Mouse (Mus musculus): ENCODE results near the gene Slc7a5. TPM values are rescaled to one million over a fixed set of nuclear protein-coding genes. Genes with fewer than 3 reads are reported as not detected.

Slc7a5 gene
- polyA plus RNA-seq, 1 experiment from 2014 or later, result 15.1 TPM

- Histone ChIP-seq H3K4me3 (ENCODE audit: low read length) (no peak overlapping the region), H3K9me3 (ENCODE audit: low read length) (no peaks in the 10 kb centered on the region), H3K4me1 (ENCODE audit: insufficient read depth, low read length) (peaks cover 4% of the 10 kb centered on the region; the same call in 1 of the 2 replicates), H3K4me2 (replicated peaks; ENCODE audit: low read depth, low read length) (no peak overlapping the region), H3K9ac (replicated peaks; ENCODE audit: low read length) (no peak overlapping the region), H3K27me3 (ENCODE audit: insufficient read depth, low read length) (no peaks in the 10 kb centered on the region), H3K27ac (ENCODE audit: low read length) (no peak overlapping the region), H3K36me3 (ENCODE audit: insufficient read depth, low read length) (no peaks in the 10 kb centered on the region)
- 45% methylated on average over 8 of the region's 8 CpGs for WGBS
- ATAC-seq (ENCODE audit: low FRiP score, low TSS enrichment), result peak; percentile 55; the same call in 1 of the 2 replicates
Measured at GRCm38 (mm10) chr8:121927316-121927715, 19.8 kb upstream of the Slc7a5 start.

GRCm38 (mm10) chr8:121926266-121926665 is 18.8 kb upstream of the Slc7a5 start:
- H3K9me3 ChIP-seq (ENCODE audit: low read length), result no peaks in the 10 kb centered on the region
- H3K36me3 ChIP-seq (ENCODE audit: insufficient read depth, low read length), result no peaks in the 10 kb centered on the region
- H3K27me3 ChIP-seq (ENCODE audit: insufficient read depth, low read length), result no peaks in the 10 kb centered on the region
- H3K9ac ChIP-seq (replicated peaks; ENCODE audit: low read length), result no peak overlapping the region
- WGBS, result 63% methylated on average over 8 of the region's 8 CpGs
- H3K4me2 ChIP-seq (replicated peaks; ENCODE audit: low read depth, low read length), result no peak overlapping the region
- H3K27ac ChIP-seq (ENCODE audit: low read length), result no peak overlapping the region
- ATAC-seq (ENCODE audit: low FRiP score, low TSS enrichment), result no peak
- peaks cover 14% of the 10 kb centered on the region for H3K4me1 ChIP-seq (ENCODE audit: insufficient read depth, low read length)
- H3K4me3 ChIP-seq (ENCODE audit: low read length), result no peak overlapping the region

- no peaks in the 10 kb centered on the region for H3K9me3 ChIP-seq (ENCODE audit: low read length)
- no peaks in the 10 kb centered on the region for H3K36me3 ChIP-seq (ENCODE audit: insufficient read depth, low read length)
- ATAC-seq (ENCODE audit: low FRiP score, low TSS enrichment), result no peak; the same call in 1 of the 2 replicates
- H3K9ac ChIP-seq (replicated peaks; ENCODE audit: low read length), result no peak overlapping the region
- no peak overlapping the region for H3K4me3 ChIP-seq (ENCODE audit: low read length)
- H3K27ac ChIP-seq (ENCODE audit: low read length), result no peak overlapping the region
- 30% methylated on average over 10 of the region's 10 CpGs for WGBS
- H3K4me2 ChIP-seq (replicated peaks; ENCODE audit: low read depth, low read length), result no peak overlapping the region
- peaks cover 17% of the 10 kb centered on the region for H3K4me1 ChIP-seq (ENCODE audit: insufficient read depth, low read length)
- no peaks in the 10 kb centered on the region for H3K27me3 ChIP-seq (ENCODE audit: insufficient read depth, low read length)
Measured at GRCm38 (mm10) chr8:121925624-121926023, 18.1 kb upstream of the Slc7a5 start.

- Histone ChIP-seq H3K9me3 (ENCODE audit: low read length) (no peaks in the 10 kb centered on the region), H3K4me3 (ENCODE audit: low read length) (no peak overlapping the region), H3K4me1 (ENCODE audit: insufficient read depth, low read length) (peaks cover 21% of the 10 kb centered on the region), H3K9ac (replicated peaks; ENCODE audit: low read length) (no peak overlapping the region), H3K27me3 (ENCODE audit: insufficient read depth, low read length) (no peaks in the 10 kb centered on the region), H3K4me2 (replicated peaks; ENCODE audit: low read depth, low read length) (no peak overlapping the region), H3K27ac (ENCODE audit: low read length) (no peak overlapping the region), H3K36me3 (ENCODE audit: insufficient read depth, low read length) (no peaks in the 10 kb centered on the region)
- 81% methylated on average over 5 of the region's 5 CpGs for WGBS
- ATAC-seq (ENCODE audit: low FRiP score, low TSS enrichment), result no peak
Measured at GRCm38 (mm10) chr8:121924681-121925080, 17.2 kb upstream of the Slc7a5 start.

- no peak overlapping the region for H3K9ac ChIP-seq (replicated peaks; ENCODE audit: low read length)
Measured at GRCm38 (mm10) chr8:121922101-121922500, 14.6 kb upstream of the Slc7a5 start.

GRCm38 (mm10) chr8:121921582-121921981 is 14.1 kb upstream of the Slc7a5 start:
- H3K27me3 ChIP-seq (ENCODE audit: insufficient read depth, low read length), result no peaks in the 10 kb centered on the region
- no peak overlapping the region for H3K4me3 ChIP-seq (ENCODE audit: low read length)
- no peak for ATAC-seq (ENCODE audit: low FRiP score, low TSS enrichment)
- no peak overlapping the region for H3K9ac ChIP-seq (replicated peaks; ENCODE audit: low read length)
- H3K27ac ChIP-seq (ENCODE audit: low read length), result peak overlapping the region; percentile 13; the same call in 1 of the 2 replicates
- no peak overlapping the region for H3K4me2 ChIP-seq (replicated peaks; ENCODE audit: low read depth, low read length)
- no peaks in the 10 kb centered on the region for H3K9me3 ChIP-seq (ENCODE audit: low read length)
- H3K36me3 ChIP-seq (ENCODE audit: insufficient read depth, low read length), result no peaks in the 10 kb centered on the region
- H3K4me1 ChIP-seq (ENCODE audit: insufficient read depth, low read length), result peaks cover 26% of the 10 kb centered on the region
- 61% methylated on average over 8 of the region's 8 CpGs for WGBS

More at GRCm38 (mm10) chr8:121922101-121922500, 14.6 kb upstream of the Slc7a5 start:
- no peak overlapping the region for H3K4me3 ChIP-seq (ENCODE audit: low read length)
- 16% methylated on average over 8 of the region's 8 CpGs for WGBS
- H3K27me3 ChIP-seq (ENCODE audit: insufficient read depth, low read length), result no peaks in the 10 kb centered on the region
- no peaks in the 10 kb centered on the region for H3K36me3 ChIP-seq (ENCODE audit: insufficient read depth, low read length)
- peaks cover 26% of the 10 kb centered on the region for H3K4me1 ChIP-seq (ENCODE audit: insufficient read depth, low read length)
- peak; percentile 28; the same call in 1 of the 2 replicates for ATAC-seq (ENCODE audit: low FRiP score, low TSS enrichment)
- H3K4me2 ChIP-seq (replicated peaks; ENCODE audit: low read depth, low read length), result no peak overlapping the region
- peak overlapping the region; percentile 13; the same call in 1 of the 2 replicates for H3K27ac ChIP-seq (ENCODE audit: low read length)
- no peaks in the 10 kb centered on the region for H3K9me3 ChIP-seq (ENCODE audit: low read length)

- 14% methylated on average over 3 of the region's 3 CpGs for WGBS
- no peaks in the 10 kb centered on the region for H3K27me3 ChIP-seq (ENCODE audit: insufficient read depth, low read length)
- no peak overlapping the region for H3K4me3 ChIP-seq (ENCODE audit: low read length)
- ATAC-seq (ENCODE audit: low FRiP score, low TSS enrichment), result no peak
- H3K27ac ChIP-seq (ENCODE audit: low read length), result no peak overlapping the region
- H3K4me2 ChIP-seq (replicated peaks; ENCODE audit: low read depth, low read length), result no peak overlapping the region
- no peaks in the 10 kb centered on the region for H3K9me3 ChIP-seq (ENCODE audit: low read length)
- no peaks in the 10 kb centered on the region for H3K36me3 ChIP-seq (ENCODE audit: insufficient read depth, low read length)
- H3K4me1 ChIP-seq (ENCODE audit: insufficient read depth, low read length), result peaks cover 26% of the 10 kb centered on the region
- H3K9ac ChIP-seq (replicated peaks; ENCODE audit: low read length), result 0 out of 2 replicates have a peak overlapping the region, but pooled peaks have one; percentile 11
Measured at GRCm38 (mm10) chr8:121919731-121920130, 12.2 kb upstream of the Slc7a5 start.

GRCm38 (mm10) chr8:121919158-121919557 is 11.7 kb upstream of the Slc7a5 start:
- 35% methylated on average over 4 of the region's 4 CpGs for WGBS
- Histone ChIP-seq H3K9me3 (ENCODE audit: low read length) (no peaks in the 10 kb centered on the region), H3K9ac (replicated peaks; ENCODE audit: low read length) (no peak overlapping the region), H3K36me3 (ENCODE audit: insufficient read depth, low read length) (no peaks in the 10 kb centered on the region), H3K4me1 (ENCODE audit: insufficient read depth, low read length) (peaks cover 26% of the 10 kb centered on the region), H3K4me3 (ENCODE audit: low read length) (no peak overlapping the region), H3K27ac (ENCODE audit: low read length) (no peak overlapping the region), H3K4me2 (replicated peaks; ENCODE audit: low read depth, low read length) (no peak overlapping the region), H3K27me3 (ENCODE audit: insufficient read depth, low read length) (no peaks in the 10 kb centered on the region)
- ATAC-seq (ENCODE audit: low FRiP score, low TSS enrichment), result no peak

GRCm38 (mm10) chr8:121913378-121913777 is 5.9 kb upstream of the Slc7a5 start:
- H3K9me3 ChIP-seq (ENCODE audit: low read length), result no peaks in the 10 kb centered on the region
- H3K9ac ChIP-seq (replicated peaks; ENCODE audit: low read length), result no peak overlapping the region
- H3K4me1 ChIP-seq (ENCODE audit: insufficient read depth, low read length), result peaks cover 9% of the 10 kb centered on the region
- no peaks in the 10 kb centered on the region for H3K36me3 ChIP-seq (ENCODE audit: insufficient read depth, low read length)
- H3K27me3 ChIP-seq (ENCODE audit: insufficient read depth, low read length), result no peaks in the 10 kb centered on the region
- no peak overlapping the region for H3K27ac ChIP-seq (ENCODE audit: low read length)
- ATAC-seq (ENCODE audit: low FRiP score, low TSS enrichment), result no peak
- 78% methylated on average over 8 of the region's 8 CpGs for WGBS
- no peak overlapping the region for H3K4me2 ChIP-seq (replicated peaks; ENCODE audit: low read depth, low read length)
- no peak overlapping the region for H3K4me3 ChIP-seq (ENCODE audit: low read length)

- Histone ChIP-seq H3K4me3 (ENCODE audit: low read length) (no peak overlapping the region), H3K9ac (replicated peaks; ENCODE audit: low read length) (no peak overlapping the region), H3K36me3 (ENCODE audit: insufficient read depth, low read length) (no peaks in the 10 kb centered on the region), H3K27me3 (ENCODE audit: insufficient read depth, low read length) (no peaks in the 10 kb centered on the region), H3K27ac (ENCODE audit: low read length) (no peak overlapping the region), H3K9me3 (ENCODE audit: low read length) (no peaks in the 10 kb centered on the region), H3K4me1 (ENCODE audit: insufficient read depth, low read length) (peaks cover 15% of the 10 kb centered on the region), H3K4me2 (replicated peaks; ENCODE audit: low read depth, low read length) (no peak overlapping the region)
- whole genome bisulfite sequencing, result 72% methylated on average over 3 of the region's 3 CpGs
- ATAC-seq (ENCODE audit: low FRiP score, low TSS enrichment), result no peak
Measured at GRCm38 (mm10) chr8:121912831-121913230, 5.3 kb upstream of the Slc7a5 start.
